Mouse (Mus musculus): ENCODE data around the gene Npsr1.

Npsr1 gene

DNA sequence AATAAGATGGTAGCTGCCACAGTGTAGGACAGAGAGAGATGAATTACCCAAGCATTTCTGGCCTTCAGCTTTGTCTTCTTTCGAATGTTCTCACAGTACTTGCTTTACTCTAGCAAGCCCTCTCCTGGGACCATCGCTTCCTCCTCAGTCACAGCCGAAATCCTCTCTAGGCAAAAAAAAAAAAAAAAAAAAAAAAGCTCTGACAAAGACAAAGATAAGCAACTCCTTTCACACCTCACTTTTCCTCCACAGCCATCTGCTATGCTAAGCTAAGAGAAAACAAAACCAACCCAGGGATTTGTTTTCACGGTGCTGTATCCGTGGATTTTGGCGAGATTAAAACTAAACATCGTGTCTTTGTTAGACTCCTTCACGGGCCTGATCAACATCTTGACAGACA lies 156.4 kb downstream of the Npsr1 start:
- no peak for DNase-seq

DNA sequence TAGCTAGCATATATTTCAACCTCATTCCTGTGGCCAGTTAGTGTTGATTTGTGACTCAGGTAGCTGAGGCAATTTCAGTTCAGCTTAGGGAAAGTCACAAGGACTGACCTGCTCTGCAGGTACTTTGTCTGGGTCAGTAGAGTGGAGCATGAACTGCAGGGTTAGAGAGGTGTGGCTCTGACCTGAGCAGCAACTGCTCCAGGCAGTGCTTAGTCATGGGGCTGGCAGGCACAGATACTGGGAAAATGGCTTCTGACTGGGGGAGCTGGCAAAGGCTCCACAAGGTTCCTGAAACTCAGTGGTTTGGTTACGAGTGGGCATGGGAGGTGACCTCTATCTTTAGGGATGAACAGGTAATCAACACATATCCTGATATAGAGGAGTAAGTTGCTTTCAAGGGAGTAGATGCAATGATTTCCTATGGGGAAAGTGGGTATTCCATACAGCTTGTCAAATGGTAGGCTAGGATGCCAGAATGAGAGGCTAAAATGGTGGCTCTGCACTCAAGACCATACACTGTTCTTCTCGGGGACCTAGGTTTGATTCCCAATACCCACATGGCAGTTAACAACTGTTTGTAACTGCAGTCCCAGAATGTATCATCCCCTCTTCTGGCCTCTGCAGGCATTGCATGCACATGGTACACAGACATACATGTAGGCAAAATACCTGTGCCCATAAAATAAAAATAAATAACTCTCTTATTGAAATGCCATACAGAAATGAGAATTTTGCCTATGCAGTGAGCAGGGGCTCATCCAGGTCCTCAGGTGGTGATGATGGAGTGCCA lies 182.9 kb downstream of the Npsr1 start:
- DNase-seq, result no peak

DNA sequence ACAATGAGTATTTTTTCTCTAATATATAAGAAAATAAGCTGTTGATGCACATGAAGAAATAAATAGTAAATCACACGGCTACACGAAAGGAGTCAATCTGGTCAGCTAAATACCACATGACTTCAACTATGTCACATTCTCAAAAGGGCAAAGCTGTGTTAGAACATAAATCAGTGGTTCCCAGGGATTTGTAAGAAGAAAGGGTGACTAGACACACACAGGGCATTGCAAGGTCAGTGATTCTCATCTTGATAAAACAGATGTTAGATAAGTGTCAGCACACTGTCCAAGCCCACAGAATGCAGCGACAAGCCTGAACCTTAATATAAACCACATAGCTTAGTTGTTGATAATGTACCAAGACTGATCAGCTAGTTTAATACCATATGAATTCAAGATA lies 184.8 kb downstream of the Npsr1 start:
- DNase-seq, result no peak

DNA sequence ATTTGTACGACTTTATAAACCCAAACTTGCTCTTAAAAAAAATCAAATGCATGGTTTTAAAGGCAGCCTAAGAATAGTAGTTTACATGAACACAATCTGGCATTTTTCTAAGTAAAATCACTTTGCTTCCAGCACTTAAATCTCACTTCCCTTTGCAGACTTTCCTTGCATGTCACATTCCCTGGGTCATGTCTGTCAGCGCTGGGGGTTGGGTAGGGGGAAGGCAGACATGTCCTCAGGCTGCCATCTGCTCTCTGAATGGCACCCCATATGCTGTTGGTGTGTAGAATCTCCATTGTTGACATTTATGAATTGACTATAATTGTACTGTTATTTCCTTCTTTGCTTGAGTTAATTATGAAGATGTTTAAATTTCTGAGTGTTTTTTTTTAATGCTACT lies 185.3 kb downstream of the Npsr1 start:
- DNase-seq, result no peak

DNA sequence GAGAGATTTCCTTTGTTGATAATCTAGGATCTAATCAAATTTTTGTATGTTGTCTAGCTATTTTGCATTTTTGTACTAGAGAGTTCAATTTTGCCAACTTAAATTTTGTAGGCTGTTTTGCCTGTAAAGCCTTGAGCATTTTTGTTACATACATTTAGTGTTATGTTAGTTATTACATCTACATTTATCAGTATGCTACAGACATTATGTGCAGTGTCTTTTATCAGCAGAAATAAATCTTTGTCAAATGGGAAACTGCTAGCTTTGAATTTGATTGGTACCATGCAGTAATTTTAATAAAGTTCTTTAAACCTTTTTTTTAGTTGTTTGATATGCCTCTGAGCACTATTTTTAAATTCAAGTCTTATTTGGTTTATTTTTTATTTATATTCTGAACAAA lies 185.7 kb downstream of the Npsr1 start:
- no peak for DNase-seq

DNA sequence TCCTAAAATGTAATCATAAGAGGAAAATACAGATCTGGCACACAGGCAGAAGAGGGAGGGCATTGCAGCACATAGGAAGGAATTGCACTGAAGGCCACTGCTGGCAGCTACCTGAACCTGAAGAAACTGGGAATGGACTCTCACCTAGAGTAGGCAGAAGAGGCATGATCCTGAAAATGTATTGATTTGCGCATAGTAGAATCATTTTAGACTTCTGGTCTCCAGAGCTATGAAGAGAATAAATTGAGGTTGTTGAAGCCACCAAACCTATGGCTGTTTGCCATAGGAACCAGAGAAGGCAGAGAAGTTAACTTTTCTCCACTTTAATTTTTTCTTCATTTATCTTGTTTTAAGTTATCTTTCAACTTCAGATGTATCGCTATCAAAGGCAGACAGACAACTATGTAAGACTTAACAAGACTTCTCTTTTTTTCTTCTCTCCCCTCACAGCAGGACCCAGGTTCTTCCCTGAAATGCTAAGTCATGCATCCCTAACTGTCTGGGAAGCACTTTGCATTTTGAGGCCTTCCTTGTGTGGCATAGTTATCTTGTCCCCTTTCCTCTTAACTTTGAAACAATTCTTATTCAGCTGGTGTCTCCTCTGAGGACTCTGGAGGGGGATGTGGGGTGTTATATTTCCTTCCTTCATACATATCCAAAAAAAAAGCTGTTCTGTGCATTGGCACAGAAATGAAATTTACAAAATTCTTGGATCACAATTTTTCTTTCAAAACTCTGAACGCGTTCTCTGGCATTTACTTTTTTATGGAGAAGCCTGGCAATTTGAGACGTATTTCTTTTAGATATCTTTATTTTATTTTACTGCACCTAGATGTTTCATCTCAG lies 186.7 kb downstream of the Npsr1 start:
- DNase-seq, result no peak

DNA sequence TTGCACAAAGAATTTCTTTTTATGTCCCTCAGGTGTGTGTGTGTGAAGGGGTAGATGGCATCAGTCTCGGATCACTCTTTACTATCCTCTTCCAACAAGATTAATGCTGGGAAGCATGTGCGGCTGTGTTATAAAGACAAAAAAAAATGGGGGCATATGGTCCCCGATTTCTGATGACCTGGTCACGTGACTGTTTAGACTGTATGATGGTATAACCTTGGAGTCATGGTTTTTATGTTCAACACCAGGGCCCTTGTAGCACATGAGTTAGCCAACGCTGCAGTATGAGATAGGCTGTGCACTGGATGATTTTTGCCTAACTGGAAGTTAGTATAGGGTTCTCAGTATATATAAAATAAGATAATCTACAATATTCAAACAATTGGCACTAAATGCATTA lies 187.6 kb downstream of the Npsr1 start:
- DNase-seq, result no peak

DNA sequence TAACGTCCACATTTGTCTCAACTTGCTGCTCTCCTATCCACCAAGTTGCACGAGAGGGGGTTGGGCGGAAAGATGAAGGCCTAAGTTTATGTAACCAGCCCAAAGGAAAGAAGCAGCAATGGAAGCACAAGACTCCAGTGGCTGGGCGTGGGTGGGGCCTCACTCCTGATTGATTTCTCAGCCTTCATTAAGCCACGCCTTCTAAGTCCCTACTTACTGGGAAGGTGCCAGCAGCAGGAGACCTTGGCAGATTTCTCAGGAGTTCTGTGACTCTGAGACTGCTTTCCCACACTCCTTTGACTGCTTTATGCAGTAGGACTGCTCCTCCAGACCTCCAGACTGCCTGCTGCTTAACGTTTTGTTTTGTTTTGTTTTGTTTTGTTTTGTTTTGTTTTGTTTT lies 193.6 kb downstream of the Npsr1 start:
- no peak for DNase-seq

DNA sequence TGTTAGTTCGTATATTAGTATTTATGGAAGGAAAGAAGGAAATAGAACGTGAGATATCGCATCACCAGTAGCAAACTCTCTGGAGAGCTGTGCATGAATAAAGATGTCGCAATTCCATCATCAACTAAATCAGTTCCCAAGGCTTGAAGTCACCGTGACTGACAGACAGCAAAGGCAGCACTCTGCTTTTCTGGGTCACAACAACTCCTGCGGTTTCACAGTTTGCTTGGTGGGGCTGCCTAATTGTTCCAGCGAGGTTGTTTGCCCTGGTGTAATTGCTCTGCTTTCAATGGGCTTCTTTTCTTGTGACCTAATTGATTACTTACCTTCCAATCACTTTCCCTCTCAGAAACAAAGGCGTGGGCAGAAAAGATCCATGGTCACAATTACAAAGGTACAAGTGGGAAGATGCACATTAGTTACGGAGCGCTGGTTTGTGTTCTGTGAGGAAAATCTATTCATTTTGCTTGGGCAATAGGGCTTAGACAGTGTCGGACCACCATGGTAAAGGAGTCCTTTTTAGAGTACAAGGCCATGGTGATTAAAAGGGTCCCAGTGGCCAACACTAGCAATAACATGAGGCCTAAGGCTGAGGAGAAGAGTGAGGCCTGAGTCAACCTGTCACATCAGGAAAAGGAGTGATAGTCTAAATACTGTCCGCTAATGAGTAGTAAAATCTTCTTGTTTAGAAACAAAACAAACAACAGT lies 195.6 kb downstream of the Npsr1 start:
- no peak for DNase-seq

DNA sequence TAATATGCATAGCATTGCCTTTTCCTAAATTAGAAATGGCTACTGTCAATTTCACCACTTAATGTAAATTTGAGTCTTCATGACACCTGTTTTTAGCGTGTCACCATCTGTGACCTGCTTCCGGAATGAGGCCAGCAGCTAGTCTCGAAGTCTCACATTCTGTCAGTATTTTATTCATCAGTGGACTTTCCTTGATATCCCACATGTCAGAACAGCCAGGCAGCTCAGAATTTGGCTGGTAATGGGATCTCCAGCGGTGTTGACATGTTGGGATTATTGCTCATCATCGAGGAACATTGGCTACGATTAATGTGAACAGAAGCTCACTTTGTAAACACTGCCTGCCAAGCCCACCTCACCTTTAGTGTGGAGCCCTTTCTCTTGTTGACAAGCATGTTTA lies 205.1 kb downstream of the Npsr1 start:
- DNase-seq, result no peak

DNA sequence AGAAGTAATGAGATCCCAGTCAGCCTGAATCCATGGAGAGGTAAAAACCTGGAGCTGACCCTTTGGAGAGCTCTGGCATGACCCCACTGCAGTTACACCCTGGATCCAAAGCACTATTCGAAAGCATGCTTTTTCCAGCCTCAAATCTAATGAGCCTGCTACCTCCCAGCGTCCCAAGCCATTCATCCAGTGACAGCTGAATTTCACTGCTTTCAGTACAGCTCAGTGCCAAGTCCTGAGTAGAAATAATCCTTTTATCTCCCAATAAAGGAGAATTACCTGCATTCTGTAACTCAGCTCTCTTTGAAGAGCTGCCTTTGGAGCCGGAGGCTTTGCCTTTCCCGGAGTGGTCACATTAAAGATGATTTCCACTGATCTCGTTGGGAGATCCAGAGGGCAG lies 209.2 kb downstream of the Npsr1 start:
- no peak for DNase-seq

DNA sequence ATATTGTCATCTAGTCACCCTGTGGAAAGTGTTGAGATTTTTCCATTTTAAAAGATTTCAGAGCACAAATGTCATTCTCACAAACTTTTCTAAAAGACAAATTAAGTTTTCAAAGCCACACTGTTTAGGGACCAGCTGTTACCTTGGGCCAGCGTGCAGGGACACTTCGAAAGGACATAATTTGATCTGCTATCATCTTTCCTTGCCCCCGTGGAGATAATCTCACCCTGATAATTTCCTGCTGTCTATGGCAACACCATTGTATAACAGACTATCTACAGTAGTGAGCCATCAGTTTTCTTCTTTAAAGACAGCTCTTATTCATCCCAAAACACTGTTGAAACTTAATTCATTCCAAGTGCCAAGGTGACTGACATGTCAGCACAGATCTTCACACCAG lies 209.6 kb downstream of the Npsr1 start:
- DNase-seq, result no peak

DNA sequence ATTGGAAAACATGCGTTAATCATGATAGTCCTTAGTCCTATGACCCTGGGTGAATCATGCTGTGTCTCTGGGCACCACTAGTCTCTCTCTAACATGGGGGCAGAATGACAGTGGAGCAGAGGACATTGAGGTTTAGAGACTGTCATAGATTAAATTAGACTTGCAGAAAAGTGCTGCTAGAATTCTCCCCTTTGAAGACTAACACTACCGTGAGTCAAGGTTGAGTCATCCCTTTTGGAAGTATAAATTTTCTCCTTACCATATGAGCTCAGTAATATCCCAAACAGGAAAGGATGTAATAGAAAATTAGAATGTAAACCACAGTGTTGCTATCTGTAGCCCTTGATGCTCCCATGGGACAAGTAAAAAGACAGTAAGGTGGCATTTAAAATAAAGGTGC lies 218.0 kb downstream of the Npsr1 start:
- no peak for DNase-seq

DNA sequence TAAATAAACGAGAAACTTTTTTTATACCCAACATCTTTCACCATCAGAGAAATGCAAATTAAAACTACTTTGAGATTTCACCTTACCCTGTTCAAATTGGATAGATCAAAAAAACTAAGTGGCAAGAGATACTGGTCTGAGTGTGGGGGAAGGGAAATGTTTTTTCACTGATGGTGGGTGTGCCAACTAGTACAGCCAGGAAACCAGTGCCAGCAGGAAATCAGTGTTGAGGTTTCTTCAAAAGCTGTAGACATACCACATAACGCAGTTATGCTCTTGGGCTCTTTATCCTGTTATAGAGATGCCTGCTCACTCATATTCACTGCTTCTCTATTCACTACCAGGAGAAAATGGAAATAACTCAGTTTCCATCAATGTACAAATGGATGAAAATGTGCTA lies 233.9 kb downstream of the Npsr1 start:
- DNase-seq, result no peak

DNA sequence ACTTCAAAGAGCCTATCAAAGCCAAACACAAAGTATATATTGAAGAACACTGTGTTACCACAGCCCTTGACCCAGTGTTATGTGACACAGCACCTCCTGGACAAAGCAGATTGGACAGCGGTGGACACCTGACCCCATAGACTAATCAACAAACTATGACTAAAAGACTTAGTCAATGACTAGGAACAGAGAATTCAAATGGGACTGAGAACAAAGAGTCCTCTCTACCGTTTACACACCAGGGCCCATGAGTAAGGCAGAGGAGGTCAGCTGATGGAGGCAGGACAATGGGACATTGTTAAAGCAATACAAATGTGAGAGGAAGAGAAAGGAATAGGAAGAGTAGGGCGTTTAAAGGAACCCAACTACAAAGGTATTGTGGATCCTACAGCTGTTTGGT lies 243.5 kb downstream of the Npsr1 start:
- no peak for DNase-seq

DNA sequence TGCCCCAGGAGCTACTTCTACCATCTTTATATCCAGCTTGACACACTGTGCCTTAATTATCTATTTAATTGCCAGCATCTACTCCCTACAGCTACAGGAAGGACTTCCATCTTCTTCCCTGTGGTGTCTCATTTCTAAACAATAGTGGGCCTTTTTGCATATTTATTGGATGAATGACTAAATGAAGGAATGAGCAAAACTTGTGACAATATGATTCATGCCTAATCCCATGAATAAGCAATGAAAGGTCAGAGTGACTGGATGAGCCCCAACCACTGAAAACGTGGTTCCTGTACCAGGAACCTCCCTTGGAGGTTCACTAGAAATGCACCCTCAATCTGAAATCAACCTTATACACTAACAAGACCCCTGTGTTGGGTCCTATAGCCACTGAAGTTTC lies 249.2 kb downstream of the Npsr1 start:
- DNase-seq, result no peak

DNA sequence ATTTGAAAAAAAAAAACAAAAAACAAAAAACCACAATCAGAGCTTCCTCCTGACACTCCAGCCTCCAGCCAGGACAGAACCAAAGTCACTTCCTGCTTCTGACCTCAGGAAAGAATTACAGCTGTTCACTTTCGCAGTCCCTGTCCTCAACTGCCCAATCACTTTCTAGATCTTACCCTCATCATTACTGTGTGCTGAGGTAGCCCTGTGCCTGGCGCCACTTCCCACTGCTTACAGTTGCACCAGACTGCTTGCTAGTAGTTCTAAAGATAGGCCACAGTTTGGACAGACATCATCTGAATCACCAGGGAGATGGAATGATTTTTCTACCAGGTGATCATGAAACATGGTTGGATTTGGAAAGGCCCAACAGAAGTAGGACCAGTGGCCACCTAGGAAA lies 251.7 kb downstream of the Npsr1 start:
- no peak for DNase-seq

DNA sequence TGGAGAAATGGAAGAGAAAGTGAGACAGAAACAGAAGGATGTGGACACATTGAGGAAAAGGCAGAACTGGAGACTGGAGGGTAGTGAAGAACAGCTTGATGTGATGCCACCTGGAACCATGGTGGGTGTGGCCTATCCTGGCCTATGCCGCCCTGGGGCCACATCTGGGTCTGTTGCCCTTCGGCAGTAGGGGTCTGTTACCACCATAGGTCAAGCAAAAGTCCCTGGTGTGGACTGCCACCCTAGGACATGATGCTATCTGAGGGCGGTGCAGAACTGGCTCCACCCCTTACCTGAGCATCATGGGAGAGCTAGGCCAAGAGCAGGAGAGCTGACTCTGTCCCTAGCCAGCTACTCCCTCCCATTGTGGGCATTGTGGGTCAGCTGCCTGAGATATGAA lies 253.6 kb downstream of the Npsr1 start:
- DNase-seq, result no peak
